In genomic region chr5:122091070-122091469, GRCm38 (mm10) we compare ENCODE assay signal across 9 mouse cellular contexts. TPM values are rescaled to one million over a fixed set of nuclear protein-coding genes. Genes with fewer than 3 reads are reported as not detected.
DNase-seq lines count a peak whose midpoint lies in the region; ATAC-seq lines count a peak whose summit lies in the region.
"Had no signal": no experiment of that assay in that cellular context is flagged by ENCODE, and none has a peak within 500 bp of the region (broad histone marks: within the 10 kb centered on the region; RNA-seq: fewer than 3 reads in every experiment).

No protein-coding gene starts in this region.

- H3K27ac ChIP-seq in embryonic facial prominence, embryonic 10.5 days (replicated peaks) = no peak overlapping the region
- H3K27ac ChIP-seq: limb, embryonic 15.5 days had no signal

- DNase-seq in gastrocnemius, postnatal 10 days = peak; percentile 58
- DNase-seq in gastrocnemius, adult 18-20 months (ENCODE audit: low spot score) = no peak
- peak; percentile 22 for DNase-seq in urinary bladder, postnatal 25 days (ENCODE audit: low spot score)
- DNase-seq in urinary bladder, postnatal 10 days (ENCODE audit: low spot score) = no peak
- peak; percentile 86 for DNase-seq in embryonic facial prominence, embryonic 10.5 days (ENCODE audit: low spot score)
- DNase-seq in kidney, adult 8-10 months = peak; percentile 8 to 27
- peak; percentile 79 for DNase-seq in splenic B cell, adult 2 months (ENCODE audit: low read depth, low spot score)

- H3K4me1 ChIP-seq in embryonic facial prominence, embryonic 10.5 days = peaks cover 5% of the 10 kb centered on the region; the same call in 1 of the 2 replicates

- no peaks in the 10 kb centered on the region for H3K27me3 ChIP-seq in embryonic facial prominence, embryonic 10.5 days (replicated peaks; ENCODE audit: low read depth, poor library complexity, severe bottlenecking)
- peaks cover 1% of the 10 kb centered on the region; the same call in 1 of the 2 replicates for H3K27me3 ChIP-seq in splenic B cell, adult 2 months (ENCODE audit: control insufficient read depth, insufficient read depth, low read length, poor library complexity, severe bottlenecking)
- H3K27me3 ChIP-seq: limb, embryonic 15.5 days had no signal

- no peaks in the 10 kb centered on the region for H3K9me3 ChIP-seq in embryonic facial prominence, embryonic 10.5 days
- H3K9me3 ChIP-seq: limb, embryonic 15.5 days had no signal

- peak; percentile 87 for ATAC-seq in megakaryocyte, adult 5-6 weeks (ENCODE audit: poor library complexity, severe bottlenecking)

- H3K4me3 ChIP-seq in embryonic facial prominence, embryonic 10.5 days = no peak overlapping the region
- H3K4me3 ChIP-seq: limb, embryonic 15.5 days had no signal

- no peaks in the 10 kb centered on the region for H3K36me3 ChIP-seq in embryonic facial prominence, embryonic 10.5 days (replicated peaks)
- no peaks in the 10 kb centered on the region for H3K36me3 ChIP-seq in splenic B cell, adult 2 months (ENCODE audit: control insufficient read depth, insufficient read depth, low read length, poor library complexity, severe bottlenecking)
- H3K36me3 ChIP-seq: limb, embryonic 15.5 days had no signal

- WGBS in embryonic facial prominence, embryonic 10.5 days = 19% methylated on average over 15 of the region's 15 CpGs

RNA-seq across cellular contexts. Expression of gene Myl2, which starts 9.7 kb away (rescaled TPM):
- total RNA-seq in gastrocnemius, postnatal 10 days (2021) = 100 to 1,000 TPM; 526 to 721 TPM
- 1,000 to 10,000 TPM; 1,098 to 1,338 TPM for total RNA-seq in gastrocnemius, adult 18-20 months (2021)
- 0.57 TPM in 1 of 2 replicates, not detected in the other for polyA plus RNA-seq in embryonic facial prominence, embryonic 10.5 days (2016; fragmentation: Nextera tagmentation; extraction: Ambion mirVana)
- 0.85 and 1.1 TPM in 2 replicates for total RNA-seq in megakaryocyte, adult 5-6 weeks (2015)
- 3.4 and 6.4 TPM in 2 replicates for total RNA-seq in megakaryocyte, adult 5-6 weeks (2017)

RNA-seq across cellular contexts. Expression of gene Cux2, which starts 41.2 kb away (rescaled TPM):
- 1 to 10 TPM; 1.1 to 1.5 TPM for total RNA-seq in gastrocnemius, postnatal 10 days (2021)
- total RNA-seq in gastrocnemius, adult 18-20 months (2021) = 1 to 10 TPM; 4.4 to 4.7 TPM
- 4.9 and 5.1 TPM in 2 replicates for polyA plus RNA-seq in embryonic facial prominence, embryonic 10.5 days (2016; fragmentation: Nextera tagmentation; extraction: Ambion mirVana)
- total RNA-seq in megakaryocyte, adult 5-6 weeks (2015) = 0.25 and 0.27 TPM in 2 replicates
- total RNA-seq in megakaryocyte, adult 5-6 weeks (2017) = 0.16 and 0.22 TPM in 2 replicates

RNA-seq across cellular contexts. Expression of gene Ccdc63, which starts 49.6 kb away (rescaled TPM):
- total RNA-seq in gastrocnemius, postnatal 10 days (2021) = not detected
- not detected for total RNA-seq in gastrocnemius, adult 18-20 months (2021)
- polyA plus RNA-seq in embryonic facial prominence, embryonic 10.5 days (2016; fragmentation: Nextera tagmentation; extraction: Ambion mirVana) = not detected in 2 replicates
- 1.1 and 1.8 TPM in 2 replicates for total RNA-seq in megakaryocyte, adult 5-6 weeks (2015)
- 1.3 and 3.5 TPM in 2 replicates for total RNA-seq in megakaryocyte, adult 5-6 weeks (2017)

Comparison
In these comparisons a context has a peak if more than half of its experiments do, and no peak if none do; other contexts are left out.
1. DNase-seq: peak in gastrocnemius, postnatal 10 days (single experiment), urinary bladder, postnatal 25 days (single experiment), embryonic facial prominence, embryonic 10.5 days (single experiment), kidney, adult 8-10 months (2 of 2) and splenic B cell, adult 2 months (single experiment); none in gastrocnemius, adult 18-20 months (single experiment) and urinary bladder, postnatal 10 days (single experiment).
2. RNA of gene Myl2, which starts 9.7 kb away (total RNA-seq): 1,098 to 1,338 TPM in gastrocnemius, adult 18-20 months and 526 to 721 TPM in gastrocnemius, postnatal 10 days; 0.85 to 6.4 TPM in megakaryocyte, adult 5-6 weeks; every median in the first group is over 10 times any median in the second.